Mouse (Mus musculus): ENCODE results near the gene Cs.

DNA sequence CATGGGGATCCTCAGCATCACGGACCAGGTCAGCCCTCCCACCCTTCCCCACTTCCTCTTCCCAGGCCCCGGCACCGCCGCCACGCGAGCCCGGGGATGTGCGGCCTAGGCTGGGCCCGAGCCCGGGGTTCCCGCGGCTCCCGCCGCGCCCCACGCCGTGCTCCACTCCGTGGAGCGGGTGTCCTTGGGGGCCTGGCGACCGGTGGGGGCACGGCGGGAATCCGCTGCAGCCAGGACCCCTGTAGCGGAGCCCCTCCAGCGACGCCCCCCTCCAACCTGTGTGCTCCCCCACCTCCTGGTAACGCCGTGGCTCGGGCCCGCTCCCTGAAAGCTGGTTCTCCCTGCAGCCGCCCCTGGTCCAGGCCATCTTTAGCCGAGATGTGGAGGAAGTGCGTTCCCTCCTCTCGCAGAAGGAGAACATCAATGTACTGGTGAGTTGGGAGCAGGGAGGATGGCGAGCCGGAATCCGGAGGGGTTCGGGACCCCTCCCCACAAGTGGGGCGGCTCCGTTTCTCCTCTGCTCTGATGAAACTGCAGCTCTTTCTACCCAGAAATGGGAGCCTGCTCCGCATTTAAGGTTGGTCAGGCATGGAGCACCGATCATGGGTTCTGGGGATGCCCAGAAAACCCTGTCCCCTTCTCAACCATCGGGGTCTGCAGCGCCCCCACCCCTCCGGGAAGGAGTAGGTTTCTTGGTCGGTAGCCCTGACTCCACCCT lies 39.8 kb downstream of the Cs start:
- no peak for TF ChIP-seq CTCF (IDR thresholded peaks at IDR 0.05; ENCODE audit: borderline replicate concordance, insufficient read depth, low read length)
- TF ChIP-seq POLR2A (IDR thresholded peaks at IDR 0.05; ENCODE audit: low read depth, low read length): peak; percentile 21; the same call in 1 of the 2 replicates
